Mouse (Mus musculus): ENCODE data around the gene Tyk2. TPM values are rescaled to one million over a fixed set of nuclear protein-coding genes. Genes with fewer than 3 reads are reported as not detected.

The Tyk2 gene
- polyA plus RNA-seq, 1 experiment from 2014 or later = 6.2 TPM

DNA sequence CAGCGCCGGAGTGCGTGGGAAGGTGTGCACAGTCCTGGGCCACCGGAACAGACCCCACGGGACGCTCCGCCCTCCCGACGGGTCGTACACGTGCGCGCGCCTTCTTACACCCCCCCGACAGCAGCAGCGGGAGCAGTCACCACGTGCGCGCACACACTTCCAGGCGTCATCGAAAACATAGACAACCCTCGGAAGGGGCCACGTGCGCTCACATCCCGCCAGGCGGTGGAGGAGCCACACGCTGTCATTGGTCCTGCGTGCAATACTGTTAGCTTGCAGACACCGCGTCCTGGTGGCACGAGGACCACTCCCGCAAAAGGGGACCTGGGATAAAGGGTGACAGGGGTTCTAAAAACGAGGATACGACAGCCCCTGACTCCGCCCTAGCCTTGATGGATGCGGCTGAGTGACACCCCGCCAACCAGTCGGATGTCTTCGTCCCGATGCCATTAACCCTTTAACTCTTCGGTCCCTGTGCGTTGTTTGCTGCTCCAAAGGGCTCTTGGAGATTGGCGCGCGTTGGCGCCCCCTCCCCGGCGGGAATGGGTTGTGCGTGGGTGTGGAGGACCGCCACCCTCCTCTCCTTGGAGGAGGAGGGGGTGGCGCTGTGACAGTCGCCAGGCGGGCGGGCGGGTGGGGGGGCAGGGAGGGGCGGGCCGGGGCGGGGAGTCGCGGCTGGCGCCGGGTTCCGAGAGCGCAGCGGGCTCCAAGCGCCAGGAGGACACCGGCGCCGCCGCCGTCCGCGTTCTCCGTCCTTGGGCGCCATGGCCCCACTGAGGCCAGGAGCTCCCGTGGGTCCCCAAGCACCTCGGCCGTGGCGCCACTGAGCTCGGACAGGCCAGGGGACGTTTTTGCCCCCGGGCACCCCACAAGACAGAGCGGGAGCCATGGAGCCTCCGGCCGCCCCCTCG lies 34.3 kb upstream of the Tyk2 start, which contains the start of gene Pde4a:
Gene Pde4a (plus strand): TSS at position 674 of the 911 bp plus-strand sequence.
- ATAC-seq (ENCODE audit: low read depth) (no peak), DNase-seq (no peak)
- WGBS (ENCODE audit: insufficient replicate concordance) = 1% methylated on average over 60 of the region's 86 CpGs
- Histone ChIP-seq H3K4me1 (replicated peaks) (peaks cover 78% of the 10 kb centered on the region), H3K27me3 (peaks cover 61% of the 10 kb centered on the region), H3K9ac (peak within 1 kb of the TSS; percentile 65), H3K27ac (peak within 1 kb of the TSS; percentile 83; the same call in 1 of the 2 replicates), H3K4me3 (replicated peaks) (peak within 1 kb of the TSS; percentile 59), H3K9me3 (replicated peaks) (no peaks in the 10 kb centered on the region), H3K4me2 (peak within 1 kb of the TSS; percentile 78), H3K36me3 (no peaks in the 10 kb centered on the region)

DNA sequence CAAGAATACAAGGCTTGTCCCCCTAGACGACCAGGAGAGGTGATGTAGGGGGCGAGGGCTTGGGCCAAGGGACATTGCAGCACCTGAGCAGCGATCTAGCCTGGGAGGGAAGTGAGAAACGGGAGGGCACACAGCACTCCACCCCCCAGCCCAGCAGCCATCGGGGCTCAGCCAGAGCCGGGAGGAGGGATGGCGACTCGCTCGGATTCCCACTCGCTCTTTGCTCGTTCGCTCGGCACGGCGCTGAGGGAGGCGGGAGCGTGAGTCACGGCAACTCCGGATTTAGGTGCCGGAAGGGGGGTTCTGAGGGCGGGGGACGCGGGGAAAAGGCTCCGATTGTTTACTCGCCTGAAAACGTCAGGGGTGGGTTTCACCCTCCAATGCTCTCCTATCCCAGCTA lies 33.0 kb upstream of the Tyk2 start:
- H3K9ac ChIP-seq = no peak overlapping the region

DNA sequence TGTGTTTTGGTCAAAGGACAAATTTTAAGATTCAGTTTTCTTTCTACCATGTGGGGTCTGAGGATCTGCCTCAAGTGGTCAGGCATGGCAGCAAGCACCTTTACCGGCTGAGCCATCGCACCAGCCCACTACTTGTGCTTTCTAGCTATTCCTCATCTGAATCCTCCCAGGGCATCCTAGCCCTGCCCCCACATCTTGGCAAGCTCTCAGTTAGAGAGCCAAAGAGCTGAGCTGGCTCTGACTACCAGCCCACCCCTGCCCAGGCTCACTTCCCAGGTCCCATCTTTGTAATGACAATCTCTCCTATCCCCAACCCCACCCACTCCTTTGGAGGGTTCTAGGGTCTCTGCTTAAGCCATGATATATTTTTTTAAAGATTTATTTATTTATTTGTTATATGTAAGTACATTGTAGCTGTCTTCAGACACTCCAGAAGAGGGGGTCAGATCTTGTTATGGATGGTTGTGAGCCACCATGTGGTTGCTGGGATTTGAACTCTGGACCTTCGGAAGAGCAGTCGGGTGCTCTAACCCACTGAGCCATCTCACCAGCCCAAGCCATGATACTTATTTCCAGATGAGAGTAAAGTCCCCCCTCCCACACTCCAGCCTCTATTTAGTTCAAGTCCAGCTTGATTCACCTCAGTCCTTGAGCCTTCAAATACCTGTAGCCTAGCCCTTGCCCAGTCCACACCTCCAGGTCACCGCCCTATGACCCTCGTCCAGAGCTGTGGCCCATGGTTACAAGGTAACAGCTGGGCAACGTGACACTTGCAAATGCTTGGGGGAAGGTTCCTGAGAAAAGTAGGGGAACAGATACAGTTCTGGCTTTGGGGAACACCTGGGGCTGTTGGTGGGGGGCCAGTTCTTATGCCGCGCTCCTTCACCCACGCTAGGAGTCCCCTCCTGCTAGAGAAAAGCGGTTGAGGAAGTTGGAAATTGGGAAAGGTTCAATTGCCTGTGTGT lies 32.3 kb upstream of the Tyk2 start:
- Histone ChIP-seq H3K4me1 (replicated peaks) (peaks cover 67% of the 10 kb centered on the region), H3K36me3 (no peaks in the 10 kb centered on the region), H3K27me3 (peaks cover 64% of the 10 kb centered on the region), H3K4me2 (peak overlapping the region; percentile 39; the same call in 1 of the 2 replicates), H3K27ac (no peak overlapping the region), H3K4me3 (replicated peaks) (0 out of 2 replicates have a peak overlapping the region, but pooled peaks have one; percentile 18), H3K9me3 (replicated peaks) (no peaks in the 10 kb centered on the region), H3K9ac (no peak overlapping the region)
- WGBS (ENCODE audit: insufficient replicate concordance) = 38% methylated on average over 11 of the region's 11 CpGs
- ATAC-seq (ENCODE audit: low read depth) (no peak), DNase-seq (no peak)

More for the DNA sequence above, 33.0 kb upstream of the Tyk2 start:
- DNase-seq (no peak), ATAC-seq (ENCODE audit: low read depth) (no peak)
- Histone ChIP-seq H3K27me3 (peaks cover 61% of the 10 kb centered on the region), H3K27ac (no peak overlapping the region), H3K4me1 (replicated peaks) (peaks cover 74% of the 10 kb centered on the region), H3K36me3 (no peaks in the 10 kb centered on the region), H3K9me3 (replicated peaks) (no peaks in the 10 kb centered on the region), H3K4me2 (peak overlapping the region; percentile 39), H3K4me3 (replicated peaks) (peak overlapping the region; percentile 18; the same call in 1 of the 2 replicates)
- under 1% methylated on average over 26 of the region's 26 CpGs for WGBS (ENCODE audit: insufficient replicate concordance)

DNA sequence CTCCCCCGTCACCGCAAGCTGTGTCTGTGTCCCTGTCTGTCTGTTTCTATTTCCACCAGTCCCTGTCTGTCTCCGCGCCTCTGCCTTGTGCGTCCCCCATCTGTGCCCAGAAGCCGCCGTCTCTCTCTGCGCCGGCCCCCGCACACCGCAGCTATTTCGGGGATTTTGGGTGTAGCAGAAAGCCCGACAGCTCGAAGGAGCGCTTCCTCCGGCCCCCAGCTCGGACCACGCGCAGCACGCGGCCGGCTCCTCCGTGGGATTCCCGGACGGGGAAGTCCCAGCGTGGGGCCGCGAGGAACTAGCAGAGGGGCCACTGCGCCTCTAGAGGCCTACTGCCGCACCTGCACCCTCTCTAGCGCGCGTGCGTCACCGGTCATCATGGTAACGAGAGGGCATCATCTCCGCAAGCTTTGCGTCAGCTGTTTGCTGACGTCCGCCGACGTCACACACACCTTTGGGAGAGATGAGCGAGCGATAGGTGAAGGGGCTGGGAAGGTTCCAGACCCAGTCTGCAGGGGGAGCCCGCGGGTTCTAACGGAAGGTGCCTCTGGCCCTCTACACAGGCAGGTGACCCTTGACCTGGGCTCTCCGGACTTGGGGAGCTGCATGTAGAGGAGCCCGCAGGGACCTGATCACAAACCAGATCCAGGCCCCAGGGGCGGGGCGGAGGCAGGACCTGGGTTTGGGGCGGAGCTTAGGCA lies 30.3 kb upstream of the Tyk2 start:
- Histone ChIP-seq H3K9me3 (replicated peaks) (no peaks in the 10 kb centered on the region), H3K4me1 (replicated peaks) (peaks cover 47% of the 10 kb centered on the region), H3K27ac (no peak overlapping the region), H3K36me3 (no peaks in the 10 kb centered on the region), H3K4me2 (peak overlapping the region; percentile 89), H3K4me3 (replicated peaks) (peak overlapping the region; percentile 66), H3K9ac (peak overlapping the region; percentile 76), H3K27me3 (peaks cover 57% of the 10 kb centered on the region)
- WGBS (ENCODE audit: insufficient replicate concordance) = under 1% methylated on average over 52 of the region's 52 CpGs
- ATAC-seq (ENCODE audit: low read depth) (peak; percentile 69), DNase-seq (peak; percentile 80)

DNA sequence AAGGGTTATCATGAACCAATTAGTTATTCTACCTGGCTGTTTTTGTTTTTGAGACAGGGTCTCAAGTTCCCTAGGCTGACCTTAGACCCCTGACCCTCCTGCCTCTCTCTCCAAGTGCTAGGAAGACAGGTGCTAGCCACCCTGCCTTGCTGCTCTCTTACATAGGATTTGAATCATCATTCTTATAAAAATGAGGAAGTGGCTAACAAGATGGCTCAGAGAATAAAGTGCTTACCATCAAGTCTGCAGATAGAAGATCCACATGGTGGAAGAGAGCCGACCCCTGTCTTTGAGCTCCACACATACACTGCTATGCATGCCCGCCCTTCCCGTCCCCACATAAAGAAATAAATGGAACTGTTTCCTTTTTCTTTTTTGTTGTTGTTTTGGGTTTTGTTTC lies 23.7 kb upstream of the Tyk2 start:
- Histone ChIP-seq H3K27me3 (peaks cover 6% of the 10 kb centered on the region; the same call in 1 of the 2 replicates), H3K4me3 (replicated peaks) (no peak overlapping the region), H3K4me1 (replicated peaks) (peaks cover 24% of the 10 kb centered on the region), H3K9ac (no peak overlapping the region), H3K27ac (no peak overlapping the region), H3K4me2 (no peak overlapping the region), H3K36me3 (no peaks in the 10 kb centered on the region), H3K9me3 (replicated peaks) (no peaks in the 10 kb centered on the region)
- 55% methylated on average over 3 of the region's 3 CpGs for WGBS (ENCODE audit: insufficient replicate concordance)
- DNase-seq (no peak), ATAC-seq (ENCODE audit: low read depth) (no peak)

DNA sequence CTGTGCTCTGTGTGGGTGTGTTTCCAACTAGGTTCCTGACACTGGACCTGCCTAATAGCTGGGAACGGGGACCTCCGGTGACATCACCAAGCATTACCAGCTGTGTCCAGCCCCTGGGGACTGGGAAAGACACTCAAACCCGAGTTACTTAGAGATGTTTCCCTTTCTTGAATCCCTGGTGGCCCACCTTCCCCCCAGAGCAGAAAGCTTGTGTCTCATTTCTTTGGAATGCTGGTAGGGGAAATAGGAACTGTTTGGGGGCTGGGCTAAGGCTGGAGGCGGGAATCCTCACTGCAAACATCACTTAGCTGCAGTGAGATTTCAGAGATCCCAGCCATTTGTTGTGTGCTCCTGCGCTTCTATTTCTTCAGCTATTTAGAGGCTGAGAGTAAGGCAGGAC lies 22.8 kb upstream of the Tyk2 start:
- Histone ChIP-seq H3K4me2 (peak overlapping the region; percentile 71), H3K27me3 (peaks cover 6% of the 10 kb centered on the region; the same call in 1 of the 2 replicates), H3K27ac (peak overlapping the region; percentile 3; the same call in 1 of the 2 replicates), H3K4me1 (replicated peaks) (peaks cover 29% of the 10 kb centered on the region), H3K4me3 (replicated peaks) (peak overlapping the region; percentile 43), H3K9me3 (replicated peaks) (no peaks in the 10 kb centered on the region), H3K9ac (peak overlapping the region; percentile 44; the same call in 1 of the 2 replicates), H3K36me3 (no peaks in the 10 kb centered on the region)
- DNase-seq (no peak), ATAC-seq (ENCODE audit: low read depth) (no peak)
- 23% methylated on average over 5 of the region's 5 CpGs for WGBS (ENCODE audit: insufficient replicate concordance)

DNA sequence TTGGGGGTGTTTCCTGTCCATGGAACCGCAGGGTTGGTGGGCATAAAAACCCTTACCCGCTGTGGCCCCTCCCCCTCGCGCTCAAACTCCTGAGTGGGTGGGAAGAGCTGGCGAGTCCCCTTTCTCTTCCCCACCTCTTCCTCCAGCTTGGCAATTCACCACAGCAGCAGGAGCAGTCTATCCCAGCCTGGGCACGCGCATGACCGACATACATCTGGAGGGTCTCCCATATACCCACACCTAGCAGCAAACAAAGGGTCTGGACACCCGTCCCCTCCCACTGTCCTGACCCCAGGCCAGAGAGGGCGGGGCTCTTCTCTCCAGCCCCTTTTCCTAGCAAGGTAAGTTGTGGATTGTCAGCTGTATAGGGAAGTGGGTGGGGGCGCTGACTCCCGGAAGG lies 22.3 kb upstream of the Tyk2 start:
- H3K4me3 ChIP-seq (replicated peaks) = peak overlapping the region; percentile 43
- no peak overlapping the region for H3K27ac ChIP-seq
- ATAC-seq (ENCODE audit: low read depth) (no peak), DNase-seq (no peak)
- no peaks in the 10 kb centered on the region for H3K9me3 ChIP-seq (replicated peaks)
- no peaks in the 10 kb centered on the region for H3K36me3 ChIP-seq
- peaks cover 34% of the 10 kb centered on the region for H3K4me1 ChIP-seq (replicated peaks)
- 3% methylated on average over 12 of the region's 12 CpGs for WGBS (ENCODE audit: insufficient replicate concordance)
- H3K4me2 ChIP-seq = peak overlapping the region; percentile 71
- 0 out of 2 replicates have a peak, but pooled peaks cover 3% of the 10 kb centered on the region for H3K27me3 ChIP-seq
- peak overlapping the region; percentile 44 for H3K9ac ChIP-seq

DNA sequence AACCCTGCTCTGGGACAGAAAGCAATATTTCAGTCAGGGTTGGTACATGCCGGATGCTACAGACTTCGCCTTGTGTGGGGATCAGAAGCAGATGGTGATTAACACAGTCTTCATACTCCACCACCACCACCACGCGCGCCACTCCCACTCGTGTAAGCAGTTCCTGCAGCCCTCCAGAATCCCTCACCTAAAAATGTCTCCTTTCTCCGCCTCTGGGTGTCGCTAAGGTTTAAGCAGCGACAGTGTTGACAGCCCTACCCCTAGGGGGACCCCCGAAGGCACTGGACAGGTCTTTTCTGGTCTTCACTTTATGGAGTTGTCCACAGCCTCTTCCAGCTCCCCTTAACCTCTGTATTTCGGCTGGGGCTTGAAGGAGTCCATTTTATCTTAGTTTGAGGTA lies 21.7 kb upstream of the Tyk2 start:
- H3K9ac ChIP-seq = peak overlapping the region; percentile 44
- H3K4me3 ChIP-seq (replicated peaks) = peak overlapping the region; percentile 43
- H3K9me3 ChIP-seq (replicated peaks) = no peaks in the 10 kb centered on the region
- ATAC-seq (ENCODE audit: low read depth) (no peak), DNase-seq (peak; percentile 15)
- peak overlapping the region; percentile 71 for H3K4me2 ChIP-seq
- 2% methylated on average over 11 of the region's 11 CpGs for WGBS (ENCODE audit: insufficient replicate concordance)
- H3K27ac ChIP-seq = no peak overlapping the region
- H3K4me1 ChIP-seq (replicated peaks) = peaks cover 40% of the 10 kb centered on the region
- 0 out of 2 replicates have a peak, but pooled peaks cover 3% of the 10 kb centered on the region for H3K36me3 ChIP-seq
- 0 out of 2 replicates have a peak, but pooled peaks cover 3% of the 10 kb centered on the region for H3K27me3 ChIP-seq

DNA sequence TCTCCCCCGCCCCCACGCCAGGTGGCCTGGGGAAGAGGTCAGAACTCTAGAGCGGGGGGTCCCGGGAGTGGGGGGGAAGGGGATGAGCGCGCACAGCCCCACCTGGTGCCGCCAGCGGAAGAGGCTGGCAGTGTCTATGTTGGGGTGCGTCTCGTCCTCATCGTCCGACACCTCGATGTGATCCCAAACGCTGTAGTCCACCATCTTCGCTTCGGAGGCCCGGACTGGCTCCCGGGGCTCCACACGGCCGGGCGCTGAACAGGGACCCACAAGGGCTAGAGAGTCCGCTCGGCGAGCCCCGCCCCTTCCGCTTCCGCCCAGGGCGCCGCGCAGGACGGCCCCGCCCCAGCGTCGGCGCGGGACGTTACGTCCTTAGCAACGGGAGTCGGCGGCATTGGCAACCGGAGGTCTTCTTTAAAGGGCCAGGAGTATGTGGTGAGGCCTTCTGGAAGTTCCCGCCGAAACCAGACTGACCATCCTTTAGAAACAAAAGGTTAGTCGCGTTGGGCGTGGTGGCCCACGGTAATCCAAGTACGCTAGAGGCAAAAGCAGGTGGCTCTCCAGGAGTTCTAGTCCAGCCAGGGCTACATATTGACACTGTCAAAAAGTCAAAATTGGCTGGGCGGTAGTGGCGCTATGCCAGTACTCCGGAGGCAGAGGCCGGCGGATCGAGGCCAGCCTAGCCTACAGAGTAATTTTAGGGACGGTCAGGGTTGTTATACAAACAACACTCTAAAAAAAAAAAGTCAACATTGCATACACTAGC lies 18.8 kb upstream of the Tyk2 start, which contains the start of gene Cdc37:
Gene Cdc37 (minus strand): TSS at position 329 of the 766 bp plus-strand sequence.
- peak within 1 kb of the TSS; percentile 85 for H3K4me2 ChIP-seq
- peak; percentile 89 for DNase-seq
- no peaks in the 10 kb centered on the region for H3K27me3 ChIP-seq
- H3K27ac ChIP-seq = peak within 1 kb of the TSS; percentile 82
- H3K9ac ChIP-seq = peak within 1 kb of the TSS; percentile 92
- peaks cover 24% of the 10 kb centered on the region for H3K36me3 ChIP-seq
- peaks cover 66% of the 10 kb centered on the region for H3K4me1 ChIP-seq (replicated peaks)
- WGBS (ENCODE audit: insufficient replicate concordance) = 4% methylated on average over 55 of the region's 56 CpGs
- no peaks in the 10 kb centered on the region for H3K9me3 ChIP-seq (replicated peaks)
- peak within 1 kb of the TSS; percentile 92 for H3K4me3 ChIP-seq (replicated peaks)
- ATAC-seq (ENCODE audit: low read depth) = peak; percentile 92
